In genomic region chr3:68790466-68790865, GRCm38 (mm10) we compare ENCODE assay signal across 22 mouse cellular contexts.
A peak's percentile ranks its signal among the peaks of the same experiment; 100 is the strongest.
DNase-seq lines count a peak whose midpoint lies in the region; ATAC-seq lines count a peak whose summit lies in the region.
"Had no signal": no experiment of that assay in that cellular context is flagged by ENCODE, and none has a peak within 500 bp of the region (broad histone marks: within the 10 kb centered on the region; RNA-seq: fewer than 3 reads in every experiment).

No protein-coding gene starts in this region.

- no peaks in the 10 kb centered on the region for H3K27me3 ChIP-seq in midbrain, embryonic 15.5 days (replicated peaks)
- H3K27me3 ChIP-seq: embryonic facial prominence, embryonic 13.5 days; embryonic facial prominence, embryonic 15.5 days; forebrain, embryonic 12.5 days had no signal

- peaks cover 12% of the 10 kb centered on the region for H3K4me1 ChIP-seq in midbrain, embryonic 15.5 days
- H3K4me1 ChIP-seq: embryonic facial prominence, embryonic 15.5 days had no signal

- H3K27ac ChIP-seq in midbrain, embryonic 15.5 days, result no peak overlapping the region
- H3K27ac ChIP-seq: embryonic facial prominence, embryonic 13.5 days; embryonic facial prominence, embryonic 15.5 days; forebrain, embryonic 10.5 days; forebrain, embryonic 12.5 days had no signal

- H3K36me3 ChIP-seq in midbrain, embryonic 15.5 days (replicated peaks), result no peaks in the 10 kb centered on the region
- H3K36me3 ChIP-seq: embryonic facial prominence, embryonic 13.5 days; embryonic facial prominence, embryonic 15.5 days; forebrain, embryonic 10.5 days; forebrain, embryonic 12.5 days had no signal

- H3K9me3 ChIP-seq in midbrain, embryonic 15.5 days, result no peaks in the 10 kb centered on the region
- H3K9me3 ChIP-seq: embryonic facial prominence, embryonic 13.5 days; embryonic facial prominence, embryonic 15.5 days; forebrain, embryonic 12.5 days had no signal

- no peak overlapping the region for H3K4me2 ChIP-seq in midbrain, embryonic 15.5 days
- H3K4me2 ChIP-seq: embryonic facial prominence, embryonic 13.5 days; embryonic facial prominence, embryonic 15.5 days; forebrain, embryonic 12.5 days had no signal

- intact Hi-C loops in left cerebral cortex, postnatal 25 days (cut with DNase I), result no loop called here

- peak; percentile 40 for DNase-seq in induced T-regulatory cell, adult 2 months (ENCODE audit: low read depth)
- peak; percentile 34 to 64 for DNase-seq in natural killer cell, adult 2 months (ENCODE audit: low spot score in 2 of 2)
- no peak for DNase-seq in left cerebral cortex, postnatal 25 days (ENCODE audit: low spot score in 2 of 2)
- DNase-seq: adrenal gland, adult 2 months; adrenal gland, postnatal 10 days; adrenal gland, postnatal 25 days; cerebellum, adult 11 months; cerebellum, adult 18-20 months; cerebellum, adult 8-10 months; cerebellum, adult 9-11 months; cerebellum, postnatal 14 days; cerebellum, postnatal 36 days; embryo, embryonic 11 days had no signal

- WGBS in midbrain, embryonic 15.5 days, result 90% methylated on average over 4 of the region's 4 CpGs

- H3K4me3 ChIP-seq in midbrain, embryonic 15.5 days, result no peak overlapping the region
- H3K4me3 ChIP-seq: embryonic facial prominence, embryonic 13.5 days; embryonic facial prominence, embryonic 15.5 days; erythroblast, embryonic 14.5 days; forebrain, embryonic 10.5 days; forebrain, embryonic 12.5 days had no signal

- ATAC-seq in granulocyte monocyte progenitor cell, adult 5-6 weeks (replicated peaks; ENCODE audit: poor library complexity, severe bottlenecking), result 0 out of 2 replicates have a peak, but pooled peaks have one; percentile 13
- no peak for ATAC-seq in midbrain, embryonic 15.5 days (replicated peaks)
- ATAC-seq: forebrain, embryonic 14.5 days; forebrain, embryonic 16.5 days had no signal

- no peak overlapping the region for H3K9ac ChIP-seq in midbrain, embryonic 15.5 days
- H3K9ac ChIP-seq: embryonic facial prominence, embryonic 13.5 days; embryonic facial prominence, embryonic 15.5 days; forebrain, embryonic 12.5 days had no signal

Comparison
In these comparisons a context has a peak if more than half of its experiments do, and no peak if none do; other contexts are left out.
1. DNase-seq: peak in induced T-regulatory cell, adult 2 months (single experiment) and natural killer cell, adult 2 months (2 of 2); none in left cerebral cortex, postnatal 25 days (0 of 2).